Mouse (Mus musculus) MEL (cell line): ENCODE measurements at regions not wholly inside any gene's neighbourhood (a gene's known extent, or its start where the extent isn't known, plus 50 kb on each side); places are given as distances from the start of the nearest gene placed in this dataset.

Source experiments
- DNase-seq: peaks from one replicate; pipeline ENCODE4 v3.0.0; 2011; ENCODE audit warnings: low read depth, low spot score
- H3K27ac ChIP-seq: 2 replicates; pipeline ENCODE4 v1.5.1; 2012; ENCODE audit warnings: low read depth, mild to moderate bottlenecking, control low read depth, low read length, moderate library complexity; ENCODE audit not compliant: control insufficient read depth
- H3K27me3 ChIP-seq, 2 experiments: fragments of 150-350 bp in 1 of 2; sonication (generic) in 1 of 2; 2 replicates each; pipeline ENCODE4 v1.6.1; 2012; ENCODE audit warnings: low read length in 2 of 2, mild to moderate bottlenecking in 2 of 2, improper control_type of control experiment in 1 of 2, moderate library complexity in 1 of 2; ENCODE audit not compliant: insufficient read depth in 2 of 2, control insufficient read depth in 1 of 2
- H3K36me3 ChIP-seq, 2 experiments: 2 replicates each; pipeline ENCODE4 v1.6.1; 2012 to 2014; ENCODE audit warnings: low read length in 2 of 2, improper control_type of control experiment in 1 of 2, inconsistent platforms in 1 of 2, mild to moderate bottlenecking in 1 of 2; ENCODE audit not compliant: insufficient read depth in 2 of 2, control insufficient read depth in 1 of 2
- H3K4me1 ChIP-seq, 2 experiments: fragments of 150-350 bp in 1 of 2; sonication (generic) in 1 of 2; 2 replicates each; pipeline ENCODE4 v1.6.1; 2012; ENCODE audit warnings: low read length in 2 of 2, improper control_type of control experiment in 1 of 2, mild to moderate bottlenecking in 1 of 2; ENCODE audit not compliant: insufficient read depth in 2 of 2, control insufficient read depth in 1 of 2
- H3K4me3 ChIP-seq, 2 experiments: fragments of 150-350 bp in 1 of 2; sonication (generic) in 1 of 2; 2 replicates each; pipeline ENCODE4 v1.5.1; 2012; ENCODE audit warnings: low read depth in 2 of 2, low read length in 2 of 2, mild to moderate bottlenecking in 2 of 2, moderate library complexity in 2 of 2, control low read depth in 1 of 2, improper control_type of control experiment in 1 of 2; ENCODE audit not compliant: control insufficient read depth in 1 of 2, insufficient read depth in 1 of 2
- H3K79me2 ChIP-seq: 2 replicates; pipeline ENCODE4 v1.6.1; 2012; ENCODE audit warnings: mild to moderate bottlenecking, low read length, moderate library complexity; ENCODE audit not compliant: control insufficient read depth, poor library complexity, insufficient read depth
- H3K9ac ChIP-seq: 2 replicates; pipeline ENCODE4 v1.6.1; 2012; ENCODE audit warnings: low read depth, mild to moderate bottlenecking, control low read depth, low read length, moderate library complexity; ENCODE audit not compliant: control insufficient read depth, poor library complexity, severe bottlenecking
- H3K9me3 ChIP-seq: fragments of 150-350 bp; sonication (generic); replicated peaks from 2 replicates; pipeline ENCODE4 v1.6.1; 2012; ENCODE audit warnings: mild to moderate bottlenecking, low read length, improper control_type of control experiment, moderate library complexity; ENCODE audit not compliant: insufficient read depth
- BHLHE40 ChIP-seq: IDR thresholded peaks from 2 replicates; pipeline ENCODE4 v1.6.1; 2012; ENCODE audit warnings: low read depth, mild to moderate bottlenecking, inconsistent platforms, low read length, improper control_type of control experiment, borderline replicate concordance
- CHD1 ChIP-seq: IDR thresholded peaks from 2 replicates; pipeline ENCODE4 v1.6.1; 2012; ENCODE audit warnings: low read depth, mild to moderate bottlenecking, inconsistent platforms, low read length, improper control_type of control experiment
- E2F4 ChIP-seq: IDR thresholded peaks from 2 replicates; pipeline ENCODE4 v1.6.1; 2011; ENCODE audit warnings: low read depth, low read length, improper control_type of control experiment, borderline replicate concordance
- ELF1 ChIP-seq: IDR thresholded peaks from 2 replicates; pipeline ENCODE4 v1.6.1; 2014; ENCODE audit warnings: low read depth, mild to moderate bottlenecking, inconsistent platforms, low read length, improper control_type of control experiment, moderate library complexity
- GABPA ChIP-seq: IDR thresholded peaks from 2 replicates; pipeline ENCODE4 v1.6.1; 2012; ENCODE audit warnings: low read depth, mild to moderate bottlenecking, inconsistent platforms, low read length, improper control_type of control experiment, moderate library complexity
- HCFC1 ChIP-seq: IDR thresholded peaks from 2 replicates; pipeline ENCODE4 v1.6.1; 2012; ENCODE audit warnings: low read depth, mild to moderate bottlenecking, inconsistent platforms, low read length, improper control_type of control experiment, moderate library complexity
- JUND ChIP-seq: IDR thresholded peaks from 2 replicates; pipeline ENCODE4 v1.6.1; 2011; ENCODE audit warnings: low read depth, mild to moderate bottlenecking, improper control_type of control experiment, low read length
- MEF2A ChIP-seq: IDR thresholded peaks from 2 replicates; pipeline ENCODE4 v1.6.1; 2014; ENCODE audit warnings: low read depth, mild to moderate bottlenecking, inconsistent platforms, low read length, improper control_type of control experiment; ENCODE audit not compliant: poor library complexity, insufficient replicate concordance, severe bottlenecking; ENCODE audit errors: extremely low read depth
- MXI1 ChIP-seq: IDR thresholded peaks from 2 replicates; pipeline ENCODE4 v1.6.1; 2011; ENCODE audit warnings: mild to moderate bottlenecking, low read depth, low read length, improper control_type of control experiment
- MYC ChIP-seq: IDR thresholded peaks from 2 replicates; pipeline ENCODE4 v1.6.1; 2011; ENCODE audit warnings: low read depth, mild to moderate bottlenecking, low read length, improper control_type of control experiment, moderate library complexity
- NELFE ChIP-seq: IDR thresholded peaks from 2 replicates; pipeline ENCODE4 v1.6.1; 2011; ENCODE audit warnings: low read depth, low read length, improper control_type of control experiment
- SIN3A ChIP-seq: IDR thresholded peaks from 2 replicates; pipeline ENCODE4 v1.6.1; 2012; ENCODE audit warnings: low read length, improper control_type of control experiment, inconsistent platforms
- TCF12 ChIP-seq: IDR thresholded peaks from 2 replicates; pipeline ENCODE4 v1.6.1; 2014; ENCODE audit warnings: low read depth, mild to moderate bottlenecking, inconsistent platforms, low read length, improper control_type of control experiment, moderate library complexity
- UBTF ChIP-seq: IDR thresholded peaks from 2 replicates; pipeline ENCODE4 v1.6.1; 2012; ENCODE audit warnings: low read depth, mild to moderate bottlenecking, inconsistent platforms, low read length, improper control_type of control experiment, moderate library complexity, borderline replicate concordance; ENCODE audit not compliant: insufficient read depth
- ZC3H11A ChIP-seq: IDR thresholded peaks from 2 replicates; pipeline ENCODE4 v1.6.1; 2012; ENCODE audit warnings: low read depth, mild to moderate bottlenecking, inconsistent platforms, low read length, improper control_type of control experiment
- ZKSCAN1 ChIP-seq: IDR thresholded peaks from 2 replicates; pipeline ENCODE4 v1.6.1; 2012; ENCODE audit warnings: low read depth, mild to moderate bottlenecking, inconsistent platforms, low read length, improper control_type of control experiment, moderate library complexity

DNA sequence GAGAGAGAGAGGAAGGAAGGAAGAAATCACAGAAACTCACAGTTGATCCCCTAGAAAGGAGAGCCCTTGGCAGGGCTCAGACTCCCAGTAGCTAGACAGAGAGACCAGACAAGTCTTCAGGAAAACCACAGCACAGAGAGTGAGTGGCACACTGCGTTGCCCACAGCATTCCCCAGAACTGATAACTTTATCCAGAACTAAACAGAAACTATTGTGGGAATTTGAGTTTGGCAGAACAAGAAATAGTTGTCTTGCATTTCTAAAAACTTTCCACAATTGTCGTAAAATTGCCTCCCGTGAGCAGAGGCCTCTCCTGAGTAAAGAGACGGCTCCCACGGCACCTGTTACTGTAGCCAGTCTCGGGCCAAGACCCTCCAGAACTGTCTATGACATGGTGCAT is 178.1 kb downstream of the Setd4 start:
- Histone ChIP-seq H3K27ac (no peak overlapping the region), H3K79me2 (no peaks in the 10 kb centered on the region), H3K4me3 (no peak overlapping the region), H3K9ac (no peak overlapping the region), H3K9me3 (no peaks in the 10 kb centered on the region), H3K4me1 (no peaks in the 10 kb centered on the region), H3K36me3 (no peaks in the 10 kb centered on the region), H3K27me3 (peaks cover 0 to 4% of the 10 kb centered on the region in 2 experiments; a peak in 2 of 4 replicates)
- no peak for TF ChIP-seq BHLHE40
- TF ChIP-seq UBTF, result no peak
- no peak for DNase-seq

DNA sequence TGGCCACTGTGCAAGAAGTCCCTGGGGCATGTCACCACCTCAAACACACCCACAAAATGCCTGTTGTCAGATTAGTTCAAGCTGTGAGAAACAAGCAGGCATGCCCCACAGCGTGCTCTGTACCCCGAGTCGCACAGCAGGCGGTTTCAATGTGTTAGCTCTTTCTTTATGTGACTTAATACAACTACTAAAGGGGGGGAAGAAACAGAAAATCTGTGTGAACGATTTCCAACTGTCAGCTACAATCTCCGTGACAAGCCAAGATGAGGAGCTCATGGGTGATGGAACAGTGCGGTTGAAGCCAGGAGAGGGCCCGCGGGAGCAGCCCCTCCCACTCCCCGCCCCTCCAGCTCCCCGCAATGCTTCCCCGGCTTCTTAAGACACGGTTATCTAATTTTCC is 180.7 kb downstream of the Setd4 start:
- Histone ChIP-seq H3K4me1 (no peaks in the 10 kb centered on the region), H3K4me3 (no peak overlapping the region), H3K27me3 (peaks cover 0 to 4% of the 10 kb centered on the region in 2 experiments; a peak in 2 of 4 replicates), H3K9ac (no peak overlapping the region), H3K36me3 (no peaks in the 10 kb centered on the region), H3K27ac (no peak overlapping the region), H3K9me3 (no peaks in the 10 kb centered on the region), H3K79me2 (no peaks in the 10 kb centered on the region)
- TF ChIP-seq JUND (no peak), SIN3A (no peak), NELFE (no peak), MEF2A (no peak), ZKSCAN1 (no peak), CHD1 (no peak), E2F4 (no peak), GABPA (no peak), TCF12 (no peak), ELF1 (no peak), MYC (no peak), ZC3H11A (no peak)
- DNase-seq, result no peak

DNA sequence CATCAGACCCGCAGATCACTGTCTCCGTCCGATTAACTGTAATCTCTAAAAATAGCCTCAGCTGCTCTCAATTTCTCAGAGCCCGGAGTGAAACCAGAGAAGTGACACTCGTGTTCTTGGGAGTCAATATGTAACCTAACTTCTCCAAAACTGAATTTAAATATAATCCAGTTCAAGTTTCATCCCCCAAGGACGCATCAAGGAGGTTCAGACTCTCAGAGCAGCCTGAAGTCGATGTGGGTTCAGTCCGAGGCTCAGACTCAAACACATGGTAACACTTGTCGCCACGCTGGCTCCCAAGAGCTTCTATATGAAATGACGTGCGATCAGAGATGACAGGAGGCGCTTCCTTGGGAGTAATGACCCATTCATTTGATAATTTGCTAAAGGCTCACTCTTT is 181.6 kb downstream of the Setd4 start:
- Histone ChIP-seq H3K27me3 (peaks cover 0 to 6% of the 10 kb centered on the region in 2 experiments; a peak in 2 of 4 replicates), H3K9ac (no peak overlapping the region), H3K27ac (no peak overlapping the region), H3K9me3 (no peaks in the 10 kb centered on the region), H3K4me1 (no peaks in the 10 kb centered on the region), H3K79me2 (no peaks in the 10 kb centered on the region), H3K4me3 (no peak overlapping the region), H3K36me3 (no peaks in the 10 kb centered on the region)
- DNase-seq, result no peak
- TF ChIP-seq HCFC1, result no peak
- no peak for TF ChIP-seq MXI1
- TF ChIP-seq ELF1, result no peak
